Mouse (Mus musculus): ENCODE data around the gene Lexm. TPM values are rescaled to one million over a fixed set of nuclear protein-coding genes. Genes with fewer than 3 reads are reported as not detected.

The Lexm gene
- polyA plus RNA-seq (2015; fragmentation: Nextera tagmentation; extraction: Ambion mirVana): not detected in 2 replicates

GRCm38 (mm10) chr4:106617056-106617455, at the start of gene Lexm:
Gene Lexm (minus strand): TSS chr4:106617241.
- Histone ChIP-seq H3K9me3 (no peaks in the 10 kb centered on the region), H3K27ac (no peak within 1 kb of the TSS), H3K36me3 (no peaks in the 10 kb centered on the region), H3K4me1 (peaks cover 13% of the 10 kb centered on the region), H3K4me2 (peak within 1 kb of the TSS; percentile 42), H3K27me3 (peaks cover 10% of the 10 kb centered on the region), H3K4me3 (peak within 1 kb of the TSS; percentile 20; the same call in 1 of the 2 replicates), H3K9ac (no peak within 1 kb of the TSS)
- under 1% methylated on average over 18 of the region's 19 CpGs for WGBS
- no peak for ATAC-seq (ENCODE audit: insufficient number of reproducible peaks, low FRiP score, low TSS enrichment, low read depth)

GRCm38 (mm10) chr4:106666546-106666945, 49.5 kb upstream of the Lexm start:
- H3K4me3 ChIP-seq: no peak overlapping the region
- no peak overlapping the region for H3K9ac ChIP-seq
- H3K4me2 ChIP-seq: no peak overlapping the region
- WGBS: 87% methylated on average over 2 of the region's 2 CpGs
- H3K4me1 ChIP-seq: no peaks in the 10 kb centered on the region
- ATAC-seq (ENCODE audit: insufficient number of reproducible peaks, low FRiP score, low TSS enrichment, low read depth): no peak
- no peaks in the 10 kb centered on the region for H3K9me3 ChIP-seq
- H3K36me3 ChIP-seq: peaks cover 100% of the 10 kb centered on the region
- no peak overlapping the region for H3K27ac ChIP-seq
- no peaks in the 10 kb centered on the region for H3K27me3 ChIP-seq

GRCm38 (mm10) chr4:106665673-106666072, 48.6 kb upstream of the Lexm start:
- H3K9ac ChIP-seq: no peak overlapping the region
- WGBS: 91% methylated on average over 10 of the region's 10 CpGs
- ATAC-seq (ENCODE audit: insufficient number of reproducible peaks, low FRiP score, low TSS enrichment, low read depth): no peak

GRCm38 (mm10) chr4:106665269-106665668, 48.2 kb upstream of the Lexm start:
- no peak for ATAC-seq (ENCODE audit: insufficient number of reproducible peaks, low FRiP score, low TSS enrichment, low read depth)
- no peaks in the 10 kb centered on the region for H3K4me1 ChIP-seq
- no peaks in the 10 kb centered on the region for H3K9me3 ChIP-seq
- 88% methylated on average over 2 of the region's 2 CpGs for WGBS
- no peak overlapping the region for H3K4me2 ChIP-seq
- H3K4me3 ChIP-seq: no peak overlapping the region
- no peak overlapping the region for H3K9ac ChIP-seq
- H3K36me3 ChIP-seq: peaks cover 100% of the 10 kb centered on the region
- H3K27me3 ChIP-seq: no peaks in the 10 kb centered on the region
- no peak overlapping the region for H3K27ac ChIP-seq

More at GRCm38 (mm10) chr4:106665673-106666072, 48.6 kb upstream of the Lexm start:
- Histone ChIP-seq H3K9me3 (no peaks in the 10 kb centered on the region), H3K27me3 (no peaks in the 10 kb centered on the region), H3K27ac (no peak overlapping the region), H3K36me3 (peaks cover 100% of the 10 kb centered on the region), H3K4me3 (no peak overlapping the region), H3K4me1 (no peaks in the 10 kb centered on the region), H3K4me2 (no peak overlapping the region)

- H3K4me1 ChIP-seq: no peaks in the 10 kb centered on the region
- ATAC-seq (ENCODE audit: insufficient number of reproducible peaks, low FRiP score, low TSS enrichment, low read depth): no peak
- H3K27ac ChIP-seq: no peak overlapping the region
- H3K4me2 ChIP-seq: no peak overlapping the region
- H3K27me3 ChIP-seq: no peaks in the 10 kb centered on the region
- H3K36me3 ChIP-seq: peaks cover 100% of the 10 kb centered on the region
- H3K9ac ChIP-seq: no peak overlapping the region
- no peak overlapping the region for H3K4me3 ChIP-seq
- no peaks in the 10 kb centered on the region for H3K9me3 ChIP-seq
- 81% methylated on average over 6 of the region's 6 CpGs for WGBS
Measured at GRCm38 (mm10) chr4:106664697-106665096, 47.7 kb upstream of the Lexm start.

- no peak overlapping the region for H3K9ac ChIP-seq
- H3K4me1 ChIP-seq: no peaks in the 10 kb centered on the region
- no peaks in the 10 kb centered on the region for H3K27me3 ChIP-seq
- H3K36me3 ChIP-seq: peaks cover 100% of the 10 kb centered on the region
- H3K4me2 ChIP-seq: no peak overlapping the region
- no peak overlapping the region for H3K4me3 ChIP-seq
- WGBS: 68% methylated on average over 5 of the region's 5 CpGs
- H3K9me3 ChIP-seq: no peaks in the 10 kb centered on the region
- ATAC-seq (ENCODE audit: insufficient number of reproducible peaks, low FRiP score, low TSS enrichment, low read depth): no peak
- no peak overlapping the region for H3K27ac ChIP-seq
Measured at GRCm38 (mm10) chr4:106663956-106664470, 47.0 kb upstream of the Lexm start.

GRCm38 (mm10) chr4:106655681-106656080, 38.6 kb upstream of the Lexm start:
- Histone ChIP-seq H3K4me1 (peaks cover 10% of the 10 kb centered on the region), H3K9ac (no peak overlapping the region), H3K36me3 (peaks cover 57% of the 10 kb centered on the region), H3K9me3 (no peaks in the 10 kb centered on the region), H3K27me3 (no peaks in the 10 kb centered on the region), H3K4me3 (no peak overlapping the region), H3K4me2 (no peak overlapping the region), H3K27ac (no peak overlapping the region)
- WGBS: 71% methylated on average over 10 of the region's 10 CpGs
- ATAC-seq (ENCODE audit: insufficient number of reproducible peaks, low FRiP score, low TSS enrichment, low read depth): no peak

GRCm38 (mm10) chr4:106653051-106653450, 36.0 kb upstream of the Lexm start:
- Histone ChIP-seq H3K27me3 (no peaks in the 10 kb centered on the region), H3K4me2 (no peak overlapping the region), H3K9me3 (no peaks in the 10 kb centered on the region), H3K4me1 (peaks cover 10% of the 10 kb centered on the region), H3K4me3 (no peak overlapping the region), H3K9ac (no peak overlapping the region), H3K27ac (no peak overlapping the region), H3K36me3 (peaks cover 33% of the 10 kb centered on the region)
- WGBS: 93% methylated on average over 15 of the region's 15 CpGs
- ATAC-seq (ENCODE audit: insufficient number of reproducible peaks, low FRiP score, low TSS enrichment, low read depth): no peak

- Histone ChIP-seq H3K36me3 (peaks cover 31% of the 10 kb centered on the region), H3K27me3 (no peaks in the 10 kb centered on the region), H3K9me3 (no peaks in the 10 kb centered on the region), H3K9ac (no peak overlapping the region), H3K4me3 (no peak overlapping the region), H3K27ac (no peak overlapping the region), H3K4me2 (no peak overlapping the region), H3K4me1 (peaks cover 10% of the 10 kb centered on the region)
- ATAC-seq (ENCODE audit: insufficient number of reproducible peaks, low FRiP score, low TSS enrichment, low read depth): no peak
- 94% methylated on average over 3 of the region's 3 CpGs for WGBS
Measured at GRCm38 (mm10) chr4:106652546-106652945, 35.5 kb upstream of the Lexm start.

- H3K36me3 ChIP-seq: peaks cover 25% of the 10 kb centered on the region
- peak within 1 kb of the TSS; percentile 65 for H3K4me3 ChIP-seq
- peak within 1 kb of the TSS; percentile 55 for H3K9ac ChIP-seq
- H3K27me3 ChIP-seq: no peaks in the 10 kb centered on the region
- 2% methylated on average over 40 of the region's 40 CpGs for WGBS
- peak within 1 kb of the TSS; percentile 88 for H3K4me2 ChIP-seq
- peaks cover 10% of the 10 kb centered on the region for H3K4me1 ChIP-seq
- no peaks in the 10 kb centered on the region for H3K9me3 ChIP-seq
- peak within 1 kb of the TSS; percentile 75 for H3K27ac ChIP-seq
- peak; percentile 95 for ATAC-seq (ENCODE audit: insufficient number of reproducible peaks, low FRiP score, low TSS enrichment, low read depth)
Measured at GRCm38 (mm10) chr4:106650833-106651527, 33.9 kb upstream of the Lexm start, which contains the start of gene Pars2. Gene Pars2 (plus strand): TSS chr4:106651069.

- Histone ChIP-seq H3K9me3 (no peaks in the 10 kb centered on the region), H3K4me1 (peaks cover 20% of the 10 kb centered on the region), H3K4me3 (no peak overlapping the region), H3K9ac (no peak overlapping the region), H3K4me2 (no peak overlapping the region), H3K36me3 (no peaks in the 10 kb centered on the region), H3K27me3 (no peaks in the 10 kb centered on the region), H3K27ac (no peak overlapping the region)
- WGBS: 60% methylated on average over 6 of the region's 6 CpGs
- no peak for ATAC-seq (ENCODE audit: insufficient number of reproducible peaks, low FRiP score, low TSS enrichment, low read depth)
Measured at GRCm38 (mm10) chr4:106647137-106647536, 30.1 kb upstream of the Lexm start.

GRCm38 (mm10) chr4:106645797-106646196, 28.8 kb upstream of the Lexm start:
- Histone ChIP-seq H3K4me3 (no peak overlapping the region), H3K27me3 (no peaks in the 10 kb centered on the region), H3K4me1 (peaks cover 12% of the 10 kb centered on the region), H3K9ac (no peak overlapping the region), H3K36me3 (no peaks in the 10 kb centered on the region), H3K4me2 (no peak overlapping the region), H3K9me3 (no peaks in the 10 kb centered on the region), H3K27ac (no peak overlapping the region)
- WGBS: 60% methylated on average over 5 of the region's 5 CpGs
- ATAC-seq (ENCODE audit: insufficient number of reproducible peaks, low FRiP score, low TSS enrichment, low read depth): no peak
